Mouse (Mus musculus) kidney, postnatal 14 days (tissue): ENCODE results near the gene Cybb.
"Not testable (repeated sequence)": the region's sequence is repeated elsewhere in the genome, so short reads cannot be mapped to it uniquely, and the experiment has no call there.

ENCODE experiments used
- DNase-seq: peaks from one replicate; pipeline ENCODE4 v3.0.0; 2022; ENCODE audit warnings: mixed read lengths

The Cybb gene

DNA sequence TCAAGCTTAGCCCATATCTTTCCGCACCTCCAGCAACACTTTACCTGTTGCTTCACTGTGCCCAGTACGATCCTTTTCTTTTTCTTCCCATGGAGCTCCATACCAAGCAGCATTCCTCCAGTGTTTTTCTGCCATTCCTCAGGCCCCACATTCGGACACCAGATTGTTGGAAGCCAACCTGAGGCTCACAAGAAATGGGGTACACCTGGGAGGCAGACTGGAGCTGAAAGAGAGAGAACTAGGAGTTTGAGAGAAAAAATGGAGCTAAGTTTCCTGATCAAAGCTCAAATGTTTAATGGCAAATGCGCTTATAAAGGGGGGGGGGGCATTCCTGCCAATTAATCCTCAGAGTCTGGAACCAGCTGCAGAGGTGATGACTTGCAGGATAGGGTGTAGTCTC, at the start of gene Cybb:
Gene Cybb (minus strand): TSS at position 101 of the 400 bp plus-strand sequence.
- DNase-seq, result no peak

GRCm38 (mm10) chrX:9536881-9537280, 49.3 kb upstream of the Cybb start:
- DNase-seq, result no peak

DNA sequence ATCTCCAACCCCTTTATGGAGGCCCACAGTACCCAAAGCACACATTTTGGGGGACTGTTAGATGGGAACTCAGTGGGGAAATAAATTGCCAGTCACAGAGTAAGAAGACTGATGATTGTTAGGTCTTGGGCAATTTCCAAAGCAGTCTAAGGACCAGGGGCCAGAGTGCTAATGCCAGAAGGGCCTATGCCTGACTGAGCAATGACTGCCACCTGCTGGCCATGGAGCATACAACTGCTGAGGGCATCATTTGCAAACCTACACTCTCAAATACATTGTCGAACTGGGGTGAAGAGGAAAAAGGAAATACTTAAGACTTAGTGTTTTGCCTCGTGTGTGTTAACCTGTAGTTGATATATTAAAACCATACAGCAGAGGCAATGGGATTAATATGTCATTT, 32.4 kb upstream of the Cybb start:
- peak; percentile 46 for DNase-seq

DNA sequence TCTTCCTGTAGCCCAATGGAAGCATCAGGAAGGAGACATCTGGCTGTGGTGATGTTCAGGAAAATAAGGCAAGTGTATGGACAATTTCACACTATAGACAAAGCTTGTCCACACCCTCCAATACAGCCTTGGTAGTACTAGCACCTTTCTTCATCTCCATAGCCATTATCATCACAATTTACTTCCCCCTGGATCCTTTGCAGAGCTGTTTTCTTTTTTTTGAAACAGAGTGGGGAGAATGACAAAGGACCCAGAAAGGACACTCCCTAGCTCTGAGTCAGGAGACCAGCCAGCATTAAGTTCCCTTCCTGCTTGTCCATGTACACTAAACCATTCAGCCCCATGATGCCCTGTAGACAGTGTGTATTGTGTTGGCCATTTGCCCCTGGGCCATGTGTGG, 30.0 kb upstream of the Cybb start:
- not testable (repeated sequence) for DNase-seq

GRCm38 (mm10) chrX:9475036-9475435, 12.5 kb downstream of the Cybb start:
- DNase-seq, result not testable (repeated sequence)

- no peak for DNase-seq
Measured at GRCm38 (mm10) chrX:9474440-9474839, 13.1 kb downstream of the Cybb start.

GRCm38 (mm10) chrX:9473768-9474167, 13.8 kb downstream of the Cybb start:
- no peak for DNase-seq

GRCm38 (mm10) chrX:9470811-9471388, 16.7 kb downstream of the Cybb start:
- DNase-seq, result no peak

GRCm38 (mm10) chrX:9469100-9469499, 18.5 kb downstream of the Cybb start:
- DNase-seq, result no peak

- no peak for DNase-seq
Measured at GRCm38 (mm10) chrX:9467020-9467419, 20.6 kb downstream of the Cybb start.

DNA sequence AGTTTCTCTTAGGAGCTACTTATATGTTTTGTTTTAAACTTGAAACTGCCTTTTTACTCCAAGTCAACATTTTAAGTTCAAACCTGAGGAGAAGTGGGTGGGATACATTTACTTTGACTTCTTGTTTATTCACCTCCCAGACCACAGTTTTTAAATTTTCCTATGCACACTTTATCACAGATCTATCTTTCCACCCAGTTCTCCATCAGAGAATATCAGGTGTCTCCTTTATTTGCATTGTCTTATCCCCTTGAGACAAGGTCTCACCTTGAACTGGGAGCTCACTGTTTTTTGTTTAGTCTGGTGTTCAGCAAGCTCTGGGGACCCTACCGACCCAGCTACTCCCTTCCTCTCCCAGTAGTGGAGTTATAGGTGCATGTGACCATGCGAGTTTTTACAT, 21.7 kb downstream of the Cybb start:
- no peak for DNase-seq

DNA sequence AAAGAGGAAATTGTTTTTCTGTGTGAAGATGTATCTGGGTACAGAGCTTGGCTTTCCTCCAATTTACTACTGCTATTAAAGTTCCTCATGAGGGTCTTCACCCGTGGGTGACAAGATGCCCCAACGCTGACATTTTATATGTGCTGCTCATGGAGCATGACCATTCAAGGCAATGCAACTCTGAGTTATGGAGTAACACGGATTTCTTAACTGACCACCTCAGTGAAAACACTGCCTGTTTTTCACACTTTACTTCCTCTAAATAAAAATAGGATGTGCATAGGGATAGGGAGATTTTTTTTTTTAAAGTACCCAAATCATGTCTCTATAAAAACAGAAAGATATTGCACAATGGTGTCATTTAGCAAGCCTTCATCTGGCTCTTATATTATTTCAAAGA, 24.9 kb downstream of the Cybb start:
- DNase-seq, result no peak

DNA sequence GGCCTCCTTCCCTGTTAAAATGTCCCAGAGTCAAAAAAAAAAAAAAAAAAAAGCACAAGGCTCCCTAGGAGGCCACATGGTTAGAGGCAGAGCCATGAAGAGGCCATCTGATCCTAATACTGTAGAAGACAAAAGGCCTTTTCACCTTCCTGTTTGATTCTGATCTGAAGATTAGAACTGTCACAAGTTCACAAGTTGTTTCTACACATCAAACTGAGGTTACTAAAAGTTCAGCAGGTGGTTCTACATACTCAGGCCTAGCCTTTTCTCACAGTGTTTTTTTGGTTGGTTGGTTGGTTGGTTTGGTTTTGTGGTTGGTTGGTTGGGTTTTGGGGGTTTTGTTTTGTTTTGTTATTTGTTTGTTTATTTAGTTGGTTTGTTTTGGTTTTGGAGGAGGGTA, 26.2 kb downstream of the Cybb start:
- no peak for DNase-seq

DNA sequence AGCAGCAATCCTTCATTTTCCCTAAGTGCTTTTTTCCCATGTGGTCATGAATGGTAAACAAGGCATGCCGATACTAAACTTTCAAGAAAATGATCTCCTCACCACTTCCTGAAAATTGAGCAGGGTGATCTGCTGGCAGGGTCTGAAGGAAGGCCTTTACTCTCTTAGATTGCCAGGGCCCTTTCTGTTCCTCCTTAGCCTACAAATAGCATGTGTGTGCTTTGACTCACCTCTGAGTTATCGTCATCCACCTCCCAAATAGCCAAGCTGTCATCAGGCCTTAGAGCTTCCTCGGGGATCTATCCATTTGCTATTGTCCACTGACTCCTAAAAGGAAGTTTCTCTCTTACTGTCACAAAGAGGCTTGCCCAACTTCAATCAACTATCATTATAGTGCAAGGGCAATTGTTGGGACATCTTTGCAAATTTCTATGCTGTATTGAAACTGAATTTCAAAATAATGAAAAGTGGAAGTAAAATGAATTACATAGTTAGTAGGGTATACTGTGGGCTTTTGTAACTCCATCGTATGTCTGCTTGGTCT, 27.1 kb downstream of the Cybb start:
- DNase-seq, result no peak

DNA sequence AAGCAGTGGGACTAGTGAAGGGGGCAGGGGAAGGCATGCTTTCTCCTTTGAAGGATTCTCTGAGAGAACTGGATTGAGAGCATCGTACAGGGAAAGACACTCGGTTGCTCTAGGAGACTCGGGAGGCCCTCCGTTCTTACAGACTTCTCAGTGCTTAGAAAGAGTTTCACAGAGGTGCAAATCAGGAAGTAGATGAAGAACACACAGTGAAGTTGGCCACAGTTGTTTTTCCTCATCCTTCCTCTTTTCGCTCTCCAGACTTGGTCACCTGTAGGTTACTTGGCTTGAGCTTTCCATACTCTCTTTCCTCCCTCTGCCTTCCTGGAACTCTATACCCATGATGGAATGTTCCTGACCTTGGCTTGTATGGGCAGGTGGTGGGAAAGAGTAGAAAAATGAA, 35.2 kb downstream of the Cybb start:
- DNase-seq, result no peak

- DNase-seq, result no peak
Measured at GRCm38 (mm10) chrX:9447284-9447683, 40.3 kb downstream of the Cybb start.

DNA sequence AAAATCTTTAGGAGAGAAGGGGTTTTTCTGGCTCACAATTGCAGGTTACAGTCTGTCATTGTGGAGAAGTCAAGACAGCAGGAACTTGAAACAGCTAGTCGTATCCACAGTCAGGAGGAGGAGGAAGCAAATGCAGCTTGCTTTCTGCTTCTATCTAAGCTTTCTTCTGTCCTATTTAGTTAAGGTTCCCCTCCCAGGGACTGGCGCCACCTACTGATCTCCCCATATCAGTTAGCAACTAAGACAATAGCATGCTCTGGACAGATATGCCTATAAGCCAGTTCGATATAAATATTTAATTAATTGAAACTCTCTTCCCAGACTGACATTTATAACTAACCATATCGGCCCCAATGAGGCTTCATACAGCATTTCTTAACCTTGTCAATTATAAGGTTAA, 46.5 kb downstream of the Cybb start:
- peak; percentile 0 for DNase-seq

DNA sequence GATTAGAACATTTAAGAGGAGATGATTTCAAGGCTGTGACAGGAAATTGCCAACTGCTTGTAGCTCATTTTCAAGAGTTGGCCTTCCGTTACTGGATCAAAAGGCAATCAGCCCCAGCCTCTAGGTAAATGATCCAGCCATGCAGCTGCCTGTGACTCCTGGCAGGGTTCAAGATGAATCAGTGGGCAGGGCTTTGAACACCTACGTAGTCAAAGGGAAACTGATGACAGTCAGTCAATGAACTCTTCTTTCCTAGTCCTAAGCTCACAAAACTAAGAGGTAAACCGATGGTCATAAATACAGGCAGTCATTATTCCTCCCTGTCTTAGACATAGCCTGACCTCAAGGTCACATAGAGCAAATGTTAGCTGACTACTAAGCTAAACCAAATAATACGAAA, 47.0 kb downstream of the Cybb start:
- DNase-seq, result no peak

- DNase-seq, result no peak
Measured at GRCm38 (mm10) chrX:9439257-9439656, 48.3 kb downstream of the Cybb start.

- no peak for DNase-seq
Measured at GRCm38 (mm10) chrX:9413889-9414288, 73.7 kb downstream of the Cybb start.
